Mouse (Mus musculus): ENCODE measurements around the gene Shisa9. TPM values are rescaled to one million over a fixed set of nuclear protein-coding genes. Genes with fewer than 3 reads are reported as not detected.

Shisa9 gene
- polyA plus RNA-seq, 1 experiment from 2014 or later = 0.22 TPM

GRCm38 (mm10) chr16:12214018-12214417 lies 230.1 kb downstream of the Shisa9 start:
- H3K27ac ChIP-seq (replicated peaks) = no peak overlapping the region
- DNase-seq (ENCODE audit: low spot score) (no peak), ATAC-seq (ENCODE audit: low FRiP score, low TSS enrichment) (no peak)
- H3K9ac ChIP-seq (ENCODE audit: low read length) = no peak overlapping the region
- no peaks in the 10 kb centered on the region for H3K36me3 ChIP-seq (ENCODE audit: control insufficient read depth, insufficient read depth, low read length)
- H3K4me2 ChIP-seq (replicated peaks; ENCODE audit: low read depth) = no peak overlapping the region
- no peak for TF ChIP-seq EP300 (optimal IDR thresholded peaks at IDR 0.05)
- TF ChIP-seq CTCF (IDR thresholded peaks at IDR 0.05; ENCODE audit: low read depth) = no peak
- 76% methylated on average over 2 of the region's 2 CpGs for WGBS
- no peaks in the 10 kb centered on the region for H3K4me1 ChIP-seq (replicated peaks; ENCODE audit: control insufficient read depth, insufficient read depth)
- no peak overlapping the region for H3K4me3 ChIP-seq (ENCODE audit: low read depth, low read length)
- H3K27me3 ChIP-seq (ENCODE audit: control insufficient read depth, insufficient read depth, low read length) = no peaks in the 10 kb centered on the region
- H3K9me3 ChIP-seq (ENCODE audit: control insufficient read depth, low read length) = no peaks in the 10 kb centered on the region

GRCm38 (mm10) chr16:12217289-12218150 lies 233.6 kb downstream of the Shisa9 start:
- Histone ChIP-seq H3K4me3 (ENCODE audit: low read depth, low read length) (no peak overlapping the region), H3K36me3 (ENCODE audit: control insufficient read depth, insufficient read depth, low read length) (no peaks in the 10 kb centered on the region), H3K4me1 (replicated peaks; ENCODE audit: control insufficient read depth, insufficient read depth) (no peaks in the 10 kb centered on the region), H3K27me3 (ENCODE audit: control insufficient read depth, insufficient read depth, low read length) (no peaks in the 10 kb centered on the region), H3K9me3 (ENCODE audit: control insufficient read depth, low read length) (no peaks in the 10 kb centered on the region), H3K27ac (replicated peaks) (no peak overlapping the region), H3K4me2 (replicated peaks; ENCODE audit: low read depth) (no peak overlapping the region), H3K9ac (ENCODE audit: low read length) (no peak overlapping the region)
- WGBS = 67% methylated on average over 13 of the region's 13 CpGs
- TF ChIP-seq EP300 (optimal IDR thresholded peaks at IDR 0.05) = no peak
- TF ChIP-seq CTCF (IDR thresholded peaks at IDR 0.05; ENCODE audit: low read depth) = no peak
- ATAC-seq (ENCODE audit: low FRiP score, low TSS enrichment) = no peak
- no peak for DNase-seq (ENCODE audit: low spot score)

GRCm38 (mm10) chr16:12218151-12218532 lies 234.2 kb downstream of the Shisa9 start:
- no peaks in the 10 kb centered on the region for H3K4me1 ChIP-seq (replicated peaks; ENCODE audit: control insufficient read depth, insufficient read depth)
- no peak overlapping the region for H3K4me2 ChIP-seq (replicated peaks; ENCODE audit: low read depth)
- no peaks in the 10 kb centered on the region for H3K9me3 ChIP-seq (ENCODE audit: control insufficient read depth, low read length)
- 69% methylated on average over 2 of the region's 2 CpGs for WGBS
- no peak overlapping the region for H3K4me3 ChIP-seq (ENCODE audit: low read depth, low read length)
- no peaks in the 10 kb centered on the region for H3K36me3 ChIP-seq (ENCODE audit: control insufficient read depth, insufficient read depth, low read length)
- H3K9ac ChIP-seq (ENCODE audit: low read length) = no peak overlapping the region
- H3K27me3 ChIP-seq (ENCODE audit: control insufficient read depth, insufficient read depth, low read length) = no peaks in the 10 kb centered on the region
- ATAC-seq (ENCODE audit: low FRiP score, low TSS enrichment) (no peak), DNase-seq (ENCODE audit: low spot score) (no peak)
- TF ChIP-seq CTCF (IDR thresholded peaks at IDR 0.05; ENCODE audit: low read depth) (no peak), EP300 (optimal IDR thresholded peaks at IDR 0.05) (no peak)
- no peak overlapping the region for H3K27ac ChIP-seq (replicated peaks)

- H3K4me3 ChIP-seq (ENCODE audit: low read depth, low read length) = no peak overlapping the region
- DNase-seq (ENCODE audit: low spot score) = no peak
- ATAC-seq (ENCODE audit: low FRiP score, low TSS enrichment) = no peak
- no peaks in the 10 kb centered on the region for H3K9me3 ChIP-seq (ENCODE audit: control insufficient read depth, low read length)
- no peaks in the 10 kb centered on the region for H3K27me3 ChIP-seq (ENCODE audit: control insufficient read depth, insufficient read depth, low read length)
- TF ChIP-seq EP300 (optimal IDR thresholded peaks at IDR 0.05) (no peak), CTCF (IDR thresholded peaks at IDR 0.05; ENCODE audit: low read depth) (no peak)
- no peak overlapping the region for H3K9ac ChIP-seq (ENCODE audit: low read length)
- no peak overlapping the region for H3K27ac ChIP-seq (replicated peaks)
- H3K4me1 ChIP-seq (replicated peaks; ENCODE audit: control insufficient read depth, insufficient read depth) = no peaks in the 10 kb centered on the region
- 77% methylated on average over 3 of the region's 3 CpGs for WGBS
- H3K4me2 ChIP-seq (replicated peaks; ENCODE audit: low read depth) = no peak overlapping the region
- H3K36me3 ChIP-seq (ENCODE audit: control insufficient read depth, insufficient read depth, low read length) = no peaks in the 10 kb centered on the region
These were observed 235.9 kb downstream of the Shisa9 start for GRCm38 (mm10) chr16:12219821-12220220.

- Histone ChIP-seq H3K9me3 (ENCODE audit: control insufficient read depth, low read length) (no peaks in the 10 kb centered on the region), H3K4me3 (ENCODE audit: low read depth, low read length) (no peak overlapping the region), H3K4me1 (replicated peaks; ENCODE audit: control insufficient read depth, insufficient read depth) (no peaks in the 10 kb centered on the region), H3K27me3 (ENCODE audit: control insufficient read depth, insufficient read depth, low read length) (no peaks in the 10 kb centered on the region), H3K36me3 (ENCODE audit: control insufficient read depth, insufficient read depth, low read length) (no peaks in the 10 kb centered on the region), H3K9ac (ENCODE audit: low read length) (no peak overlapping the region), H3K27ac (replicated peaks) (no peak overlapping the region), H3K4me2 (replicated peaks; ENCODE audit: low read depth) (no peak overlapping the region)
- no peak for TF ChIP-seq EP300 (optimal IDR thresholded peaks at IDR 0.05)
- no peak for TF ChIP-seq CTCF (IDR thresholded peaks at IDR 0.05; ENCODE audit: low read depth)
- no peak for DNase-seq (ENCODE audit: low spot score)
- WGBS = 82% methylated on average over 2 of the region's 2 CpGs
- no peak for ATAC-seq (ENCODE audit: low FRiP score, low TSS enrichment)
These were observed 239.6 kb downstream of the Shisa9 start for GRCm38 (mm10) chr16:12223537-12223936.

GRCm38 (mm10) chr16:12226937-12227336 lies 243.0 kb downstream of the Shisa9 start:
- Histone ChIP-seq H3K4me3 (ENCODE audit: low read depth, low read length) (no peak overlapping the region), H3K4me2 (replicated peaks; ENCODE audit: low read depth) (no peak overlapping the region), H3K27me3 (ENCODE audit: control insufficient read depth, insufficient read depth, low read length) (no peaks in the 10 kb centered on the region), H3K9me3 (ENCODE audit: control insufficient read depth, low read length) (no peaks in the 10 kb centered on the region), H3K4me1 (replicated peaks; ENCODE audit: control insufficient read depth, insufficient read depth) (no peaks in the 10 kb centered on the region), H3K9ac (ENCODE audit: low read length) (no peak overlapping the region), H3K36me3 (ENCODE audit: control insufficient read depth, insufficient read depth, low read length) (no peaks in the 10 kb centered on the region), H3K27ac (replicated peaks) (no peak overlapping the region)
- 63% methylated on average over 3 of the region's 3 CpGs for WGBS
- no peak for TF ChIP-seq EP300 (optimal IDR thresholded peaks at IDR 0.05)
- TF ChIP-seq CTCF (IDR thresholded peaks at IDR 0.05; ENCODE audit: low read depth) = no peak
- ATAC-seq (ENCODE audit: low FRiP score, low TSS enrichment) = no peak
- DNase-seq (ENCODE audit: low spot score) = no peak

Data from stomach, postnatal 0 days (tissue).